Mouse (Mus musculus): ENCODE measurements at regions not wholly inside any gene's neighbourhood (a gene's known extent, or its start where the extent isn't known, plus 50 kb on each side); places are given as distances from the start of the nearest gene placed in this dataset.
"Not testable (repeated sequence)": the region's sequence is repeated elsewhere in the genome, so short reads cannot be mapped to it uniquely, and the experiment has no call there.

DNA sequence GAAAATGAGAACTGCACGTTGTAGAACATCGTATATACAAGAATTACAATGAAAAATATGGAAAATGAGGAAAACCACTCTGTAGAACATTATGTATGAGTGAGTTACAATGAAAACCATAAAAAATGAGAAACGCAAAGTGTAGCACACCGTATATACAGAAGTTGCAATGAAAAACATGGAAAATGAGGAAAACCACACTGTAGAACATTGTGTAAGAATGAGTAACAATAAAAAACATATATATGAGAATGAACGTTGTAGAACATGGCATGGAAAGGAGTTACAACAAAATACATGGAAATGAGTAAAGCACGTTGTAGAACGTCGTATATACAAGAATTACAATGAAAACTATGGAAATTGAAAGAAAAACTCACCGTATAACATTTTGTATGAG lies 378.6 kb downstream of the Gm3376 start:
- peak; percentile 72 for DNase-seq (ENCODE audit: low spot score)
- not testable (repeated sequence) for H3K36me3 ChIP-seq; H3K4me1 ChIP-seq; H3K27me3 ChIP-seq (ENCODE audit: insufficient read depth, poor library complexity, severe bottlenecking); H3K9me3 ChIP-seq; H3K4me3 ChIP-seq; H3K27ac ChIP-seq
- WGBS, result 80% methylated on average over 7 of the region's 9 CpGs

DNA sequence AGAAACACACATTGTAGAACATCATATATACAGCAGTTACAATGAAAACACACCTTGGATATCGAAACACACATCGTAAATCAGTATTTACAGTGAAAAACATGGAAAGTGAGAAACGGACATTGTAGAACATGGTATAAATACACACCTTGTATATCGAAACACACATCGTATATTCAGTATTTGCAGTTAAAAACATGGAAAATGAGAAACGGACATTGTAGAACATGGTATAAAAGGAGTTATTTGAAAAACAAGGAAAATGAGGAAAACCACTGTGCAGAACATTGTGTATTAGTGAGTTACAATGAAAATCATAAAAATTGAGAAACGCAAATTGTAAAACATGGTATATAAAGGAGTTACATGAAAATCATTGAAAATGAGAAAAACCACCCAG lies 379.2 kb downstream of the Gm3376 start:
- not testable (repeated sequence) for H3K9me3 ChIP-seq; H3K27me3 ChIP-seq (ENCODE audit: insufficient read depth, poor library complexity, severe bottlenecking); DNase-seq (ENCODE audit: low spot score); H3K4me1 ChIP-seq; H3K36me3 ChIP-seq; H3K27ac ChIP-seq; H3K4me3 ChIP-seq
- WGBS, result 85% methylated on average over 7 of the region's 7 CpGs

DNA sequence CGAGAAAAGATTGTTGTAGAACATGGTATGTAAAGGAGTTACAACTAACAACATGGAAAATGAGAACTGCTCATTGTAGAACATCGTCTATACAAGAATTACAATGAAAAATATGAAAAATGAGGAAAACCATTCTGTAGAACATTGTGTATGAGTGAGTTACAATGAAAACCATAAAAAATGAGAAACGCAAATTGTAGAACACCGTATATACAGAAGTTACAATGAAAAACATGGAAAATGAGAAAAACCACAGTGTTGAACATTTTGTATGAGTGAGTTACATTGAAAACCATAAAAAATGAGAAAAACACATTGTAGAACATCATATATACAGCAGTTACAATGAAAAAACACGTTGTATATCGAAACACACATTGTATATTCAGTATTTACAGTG lies 381.5 kb downstream of the Gm3376 start:
- not testable (repeated sequence) for H3K4me3 ChIP-seq; DNase-seq (ENCODE audit: low spot score); H3K9me3 ChIP-seq; H3K27ac ChIP-seq; H3K4me1 ChIP-seq; H3K27me3 ChIP-seq (ENCODE audit: insufficient read depth, poor library complexity, severe bottlenecking); H3K36me3 ChIP-seq
- WGBS, result 71% methylated on average over 6 of the region's 6 CpGs

DNA sequence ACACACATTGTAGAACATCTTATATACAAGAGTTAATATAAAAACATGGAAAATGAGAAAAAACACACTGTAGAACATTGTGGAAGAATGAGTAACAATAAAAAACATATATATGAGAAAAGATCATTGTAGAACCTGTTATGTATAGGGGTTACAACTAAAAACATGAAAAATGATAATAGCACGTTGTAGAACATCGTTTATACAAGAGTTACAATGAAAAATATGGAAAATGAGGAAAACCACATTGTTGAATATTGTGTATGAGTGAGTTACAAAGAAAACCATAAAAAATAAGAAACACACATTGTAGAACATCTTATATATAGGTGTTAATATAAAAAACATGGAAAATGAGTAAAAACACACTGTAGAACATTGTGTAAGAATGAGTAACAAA lies 388.9 kb downstream of the Gm3376 start:
- Histone ChIP-seq H3K36me3 (no peaks in the 10 kb centered on the region), H3K4me1 (no peaks in the 10 kb centered on the region), H3K27ac (no peak overlapping the region), H3K27me3 (ENCODE audit: insufficient read depth, poor library complexity, severe bottlenecking) (no peaks in the 10 kb centered on the region), H3K9me3 (no peaks in the 10 kb centered on the region), H3K4me3 (no peak overlapping the region)
- 61% methylated on average over 2 of the region's 2 CpGs for WGBS
- no peak for DNase-seq (ENCODE audit: low spot score)
